Mouse (Mus musculus) right cerebral cortex, postnatal 36 days (tissue): ENCODE measurements at regions not wholly inside any gene's neighbourhood (a gene's known extent, or its start where the extent isn't known, plus 50 kb on each side); places are given as distances from the start of the nearest gene placed in this dataset.

ENCODE experiments used
- DNase-seq, 2 experiments: peaks; one replicate each; pipeline ENCODE4 v3.0.0; 2022; ENCODE audit warnings: low spot score in 2 of 2, mixed read lengths in 1 of 2

- DNase-seq = no peak
These were observed 450.7 kb upstream of the Gm10131 start for GRCm38 (mm10) chr8:34562278-34562677.

GRCm38 (mm10) chr8:34549786-34550185 lies 438.2 kb upstream of the Gm10131 start:
- no peak for DNase-seq

- no peak for DNase-seq
These were observed 435.3 kb upstream of the Gm10131 start for GRCm38 (mm10) chr8:34546815-34547214.

GRCm38 (mm10) chr8:34542361-34543038 lies 431.0 kb upstream of the Gm10131 start:
- no peak for DNase-seq

- no peak for DNase-seq
These were observed 427.7 kb upstream of the Gm10131 start for GRCm38 (mm10) chr8:34539232-34539631.

- DNase-seq = no peak
These were observed 423.9 kb upstream of the Gm10131 start for GRCm38 (mm10) chr8:34535434-34535833.

GRCm38 (mm10) chr8:34533421-34533820 lies 421.9 kb upstream of the Gm10131 start:
- no peak for DNase-seq

- no peak for DNase-seq
These were observed 419.6 kb upstream of the Gm10131 start for GRCm38 (mm10) chr8:34530896-34531679.

GRCm38 (mm10) chr8:34530046-34530445 lies 418.5 kb upstream of the Gm10131 start:
- DNase-seq = no peak

- peak; percentile 6 to 28 for DNase-seq
These were observed 417.9 kb upstream of the Gm10131 start for GRCm38 (mm10) chr8:34529452-34529851.

- DNase-seq = no peak
These were observed 416.7 kb upstream of the Gm10131 start for GRCm38 (mm10) chr8:34528213-34528612.

- no peak for DNase-seq
These were observed 413.7 kb upstream of the Gm10131 start for GRCm38 (mm10) chr8:34525231-34525630.

GRCm38 (mm10) chr8:34523849-34524248 lies 412.3 kb upstream of the Gm10131 start:
- no peak for DNase-seq

- no peak for DNase-seq
These were observed 409.8 kb upstream of the Gm10131 start for GRCm38 (mm10) chr8:34521316-34521715.

- DNase-seq = no peak
These were observed 409.1 kb upstream of the Gm10131 start for GRCm38 (mm10) chr8:34520664-34521063.

- DNase-seq = no peak
These were observed 402.0 kb upstream of the Gm10131 start for GRCm38 (mm10) chr8:34513459-34514090.

GRCm38 (mm10) chr8:34505829-34506555 lies 394.5 kb upstream of the Gm10131 start:
- no peak for DNase-seq

GRCm38 (mm10) chr8:34505102-34505501 lies 393.6 kb upstream of the Gm10131 start:
- no peak for DNase-seq

- DNase-seq = no peak
These were observed 391.1 kb upstream of the Gm10131 start for GRCm38 (mm10) chr8:34502606-34503162.

- DNase-seq = peak; percentile 14 to 25
These were observed 387.7 kb upstream of the Gm10131 start for GRCm38 (mm10) chr8:34499196-34499595.

GRCm38 (mm10) chr8:34496751-34497150 lies 385.2 kb upstream of the Gm10131 start:
- DNase-seq = no peak

GRCm38 (mm10) chr8:34495974-34496373 lies 384.4 kb upstream of the Gm10131 start:
- DNase-seq = no peak
